Mouse (Mus musculus): ENCODE data around the gene Plod1. TPM values are rescaled to one million over a fixed set of nuclear protein-coding genes. Genes with fewer than 3 reads are reported as not detected.
"Not testable (repeated sequence)": the region's sequence is repeated elsewhere in the genome, so short reads cannot be mapped to it uniquely, and the experiment has no call there.

The Plod1 gene
- polyA plus RNA-seq, 1 experiment from 2014 or later, result 35.2 TPM

DNA sequence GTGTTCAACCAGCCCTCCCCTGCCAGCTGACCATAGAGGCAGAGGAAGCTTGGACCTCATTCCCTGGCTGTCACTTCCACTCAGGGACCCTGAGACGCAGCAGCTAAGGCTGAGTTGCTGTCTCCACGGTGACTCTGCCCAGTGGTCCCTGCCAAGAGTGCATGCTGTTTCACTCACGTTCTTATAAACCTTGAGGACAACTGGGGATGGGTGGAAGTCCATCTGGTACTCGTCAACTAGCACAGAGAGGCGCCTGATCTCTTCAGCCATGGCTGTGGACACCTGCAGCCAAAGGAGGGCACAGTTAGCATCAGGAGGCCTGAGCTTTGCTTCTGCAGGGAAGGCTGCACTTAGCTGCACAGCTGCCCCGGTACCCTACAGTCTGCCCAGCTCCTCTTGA is 53.5 kb downstream of the Plod1 start:
- H3K9me3 ChIP-seq, result no peaks in the 10 kb centered on the region
- H3K9ac ChIP-seq, result no peak overlapping the region
- H3K4me1 ChIP-seq (replicated peaks), result no peaks in the 10 kb centered on the region
- H3K4me3 ChIP-seq, result no peak overlapping the region
- ATAC-seq (ENCODE audit: low read depth), result no peak
- 86% methylated on average over 6 of the region's 6 CpGs for WGBS
- no peak overlapping the region for H3K4me2 ChIP-seq
- H3K27me3 ChIP-seq, result no peaks in the 10 kb centered on the region
- H3K36me3 ChIP-seq, result peaks cover 96% of the 10 kb centered on the region
- H3K27ac ChIP-seq (replicated peaks), result no peak overlapping the region

DNA sequence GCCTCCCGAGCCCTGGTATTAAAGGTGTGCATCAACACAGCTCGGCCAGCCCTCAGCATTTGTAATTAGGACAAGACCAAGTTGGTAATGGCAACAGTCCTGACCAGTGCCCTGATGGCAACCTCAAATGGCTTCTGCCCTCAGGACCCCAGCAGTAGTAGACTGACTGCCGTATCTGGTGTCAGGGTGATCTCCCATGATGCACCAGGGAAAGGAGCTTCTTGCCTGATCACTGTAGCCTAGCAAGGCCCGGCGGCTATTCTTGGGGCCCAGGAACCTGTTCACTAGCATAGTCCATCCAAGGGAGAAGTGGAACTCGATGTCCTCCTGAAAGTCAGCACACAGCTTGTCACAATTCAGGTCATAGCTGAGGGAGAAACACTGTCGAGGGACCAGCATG is 54.8 kb downstream of the Plod1 start:
- H3K9me3 ChIP-seq, result no peaks in the 10 kb centered on the region
- H3K4me3 ChIP-seq, result no peak overlapping the region
- no peak for ATAC-seq (ENCODE audit: low read depth)
- 94% methylated on average over 7 of the region's 7 CpGs for WGBS
- no peak overlapping the region for H3K27ac ChIP-seq (replicated peaks)
- H3K27me3 ChIP-seq, result no peaks in the 10 kb centered on the region
- H3K4me1 ChIP-seq (replicated peaks), result no peaks in the 10 kb centered on the region
- H3K36me3 ChIP-seq, result peaks cover 95% of the 10 kb centered on the region
- no peak overlapping the region for H3K9ac ChIP-seq
- H3K4me2 ChIP-seq, result no peak overlapping the region

GRCm38 (mm10) chr4:147879865-147880264 is 56.7 kb downstream of the Plod1 start:
- Histone ChIP-seq H3K9me3 (no peaks in the 10 kb centered on the region), H3K36me3 (peaks cover 95% of the 10 kb centered on the region), H3K9ac (no peak overlapping the region), H3K27me3 (no peaks in the 10 kb centered on the region), H3K4me1 (replicated peaks) (no peaks in the 10 kb centered on the region), H3K27ac (replicated peaks) (no peak overlapping the region), H3K4me3 (no peak overlapping the region), H3K4me2 (no peak overlapping the region)
- ATAC-seq (ENCODE audit: low read depth), result no peak
- WGBS, result 59% methylated on average over 5 of the region's 5 CpGs

- Histone ChIP-seq H3K9ac (no peak overlapping the region), H3K27me3 (no peaks in the 10 kb centered on the region), H3K4me3 (no peak overlapping the region), H3K9me3 (no peaks in the 10 kb centered on the region), H3K4me2 (no peak overlapping the region), H3K27ac (replicated peaks) (no peak overlapping the region), H3K4me1 (replicated peaks) (no peaks in the 10 kb centered on the region), H3K36me3 (peaks cover 96% of the 10 kb centered on the region)
- ATAC-seq (ENCODE audit: low read depth), result no peak
- WGBS, result 72% methylated on average over 2 of the region's 2 CpGs
Measured at GRCm38 (mm10) chr4:147879456-147879855, 57.1 kb downstream of the Plod1 start.

DNA sequence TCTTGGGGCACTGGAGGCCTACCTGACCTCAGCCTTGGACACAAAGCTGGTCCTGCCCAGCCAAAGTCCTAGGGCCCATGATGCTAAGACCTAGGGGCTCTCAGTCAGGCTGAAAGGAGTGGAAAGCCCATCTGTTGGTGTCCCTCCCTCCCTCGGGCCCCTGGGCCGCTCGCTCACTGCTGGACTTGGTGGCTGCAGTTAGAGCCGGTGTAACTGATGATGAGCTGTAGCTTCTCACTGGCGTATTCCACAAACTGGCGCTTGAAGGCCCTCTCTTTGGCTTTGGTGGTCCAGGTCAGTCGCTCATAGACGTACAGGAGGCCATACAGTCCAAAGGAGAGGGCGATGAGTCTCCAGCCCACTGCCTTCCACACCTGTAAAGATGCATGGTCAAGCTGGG is 58.0 kb downstream of the Plod1 start:
- Histone ChIP-seq H3K4me3 (no peak overlapping the region), H3K27ac (replicated peaks) (no peak overlapping the region), H3K9ac (no peak overlapping the region), H3K4me2 (no peak overlapping the region), H3K4me1 (replicated peaks) (no peaks in the 10 kb centered on the region), H3K27me3 (no peaks in the 10 kb centered on the region), H3K36me3 (peaks cover 96% of the 10 kb centered on the region), H3K9me3 (no peaks in the 10 kb centered on the region)
- ATAC-seq (ENCODE audit: low read depth), result no peak
- WGBS, result 93% methylated on average over 9 of the region's 9 CpGs

GRCm38 (mm10) chr4:147875852-147876575 is 60.6 kb downstream of the Plod1 start:
- 87% methylated on average over 4 of the region's 4 CpGs for WGBS
- Histone ChIP-seq H3K4me2 (no peak overlapping the region), H3K9ac (no peak overlapping the region)

GRCm38 (mm10) chr4:147869238-147869637 is 67.3 kb downstream of the Plod1 start:
- H3K27me3 ChIP-seq, result no peaks in the 10 kb centered on the region
- H3K9me3 ChIP-seq, result no peaks in the 10 kb centered on the region
- peak overlapping the region; percentile 29; the same call in 1 of the 2 replicates for H3K27ac ChIP-seq (replicated peaks)
- H3K4me3 ChIP-seq, result peak overlapping the region; percentile 70
- H3K9ac ChIP-seq, result peak overlapping the region; percentile 66
- no peak for ATAC-seq (ENCODE audit: low read depth)
- peaks cover 26% of the 10 kb centered on the region for H3K4me1 ChIP-seq (replicated peaks)
- WGBS, result 12% methylated on average over 5 of the region's 5 CpGs
- H3K4me2 ChIP-seq, result peak overlapping the region; percentile 92
- peaks cover 50% of the 10 kb centered on the region for H3K36me3 ChIP-seq

More at GRCm38 (mm10) chr4:147875852-147876575, 60.6 kb downstream of the Plod1 start:
- no peak overlapping the region for H3K27ac ChIP-seq (replicated peaks)
- H3K36me3 ChIP-seq, result peaks cover 94% of the 10 kb centered on the region
- ATAC-seq (ENCODE audit: low read depth), result no peak
- no peaks in the 10 kb centered on the region for H3K9me3 ChIP-seq
- H3K4me3 ChIP-seq, result no peak overlapping the region
- no peaks in the 10 kb centered on the region for H3K4me1 ChIP-seq (replicated peaks)
- no peaks in the 10 kb centered on the region for H3K27me3 ChIP-seq

DNA sequence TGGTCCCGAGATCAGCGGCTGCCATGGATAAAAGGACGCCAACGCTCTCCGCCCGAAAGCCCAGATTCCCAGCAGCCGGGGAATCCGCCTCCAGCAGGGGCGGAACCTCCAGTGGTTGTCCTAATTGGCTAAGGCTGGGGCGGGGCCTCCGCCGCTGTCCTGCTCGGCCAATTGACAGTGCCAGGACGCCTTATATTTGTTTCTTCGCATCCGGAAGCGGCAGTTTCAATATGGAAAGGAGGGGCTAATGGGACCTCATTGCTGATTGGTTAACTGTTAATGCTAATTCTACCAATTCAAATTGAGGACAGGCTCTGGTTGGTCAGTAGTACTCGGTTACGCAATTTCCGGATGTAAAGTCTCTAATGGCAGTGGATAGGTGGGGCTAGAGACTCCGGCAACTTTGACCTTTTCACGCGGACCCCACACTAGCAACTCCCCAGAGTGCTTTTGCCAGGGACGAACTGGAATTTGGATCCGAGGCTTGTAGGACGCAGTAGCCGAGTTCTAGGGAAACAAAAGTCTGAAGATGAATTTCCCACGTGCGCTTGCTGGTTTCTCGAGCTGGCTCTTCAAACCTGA is 68.0 kb downstream of the Plod1 start, which contains the start of the genes Miip and Fv1:
Gene Miip (minus strand): TSS at position 367 of the 582 bp plus-strand sequence.
Gene Fv1 (plus strand): TSS at position 530 of the 582 bp plus-strand sequence.
- WGBS, result under 1% methylated on average over 30 of the region's 30 CpGs
- Histone ChIP-seq H3K9me3 (no peaks in the 10 kb centered on the region), H3K27ac (replicated peaks) (peak within 1 kb of the TSS; percentile 85)

GRCm38 (mm10) chr4:147867563-147868449 is 68.8 kb downstream of the Plod1 start:
- H3K9ac ChIP-seq, result peak overlapping the region; percentile 80
- H3K4me2 ChIP-seq, result peak overlapping the region; percentile 71
- H3K36me3 ChIP-seq, result peaks cover 50% of the 10 kb centered on the region
- H3K27ac ChIP-seq (replicated peaks), result peak overlapping the region; percentile 85
- peak overlapping the region; percentile 70 for H3K4me3 ChIP-seq
- WGBS, result 4% methylated on average over 22 of the region's 22 CpGs
- H3K9me3 ChIP-seq, result no peaks in the 10 kb centered on the region
- no peaks in the 10 kb centered on the region for H3K27me3 ChIP-seq
- H3K4me1 ChIP-seq (replicated peaks), result peaks cover 26% of the 10 kb centered on the region
- ATAC-seq (ENCODE audit: low read depth), result peak; percentile 78; the same call in 1 of the 2 replicates

More for the DNA sequence above, 68.0 kb downstream of the Plod1 start, which contains the start of the genes Miip and Fv1:
- ATAC-seq (ENCODE audit: low read depth), result peak; percentile 98
- H3K9ac ChIP-seq, result peak within 1 kb of the TSS; percentile 80
- peak within 1 kb of the TSS; percentile 92 for H3K4me2 ChIP-seq
- peaks cover 26% of the 10 kb centered on the region for H3K4me1 ChIP-seq (replicated peaks)
- peak within 1 kb of the TSS; percentile 70 for H3K4me3 ChIP-seq
- no peaks in the 10 kb centered on the region for H3K27me3 ChIP-seq
- H3K36me3 ChIP-seq, result peaks cover 50% of the 10 kb centered on the region

- not testable (repeated sequence) for H3K9ac ChIP-seq; H3K4me3 ChIP-seq; ATAC-seq (ENCODE audit: low read depth); H3K27me3 ChIP-seq; H3K27ac ChIP-seq (replicated peaks); H3K9me3 ChIP-seq
- WGBS, result 39% methylated on average over 3 of the region's 3 CpGs
- peak overlapping the region; percentile 71; the same call in 1 of the 2 replicates for H3K4me2 ChIP-seq
- peaks cover 50% of the 10 kb centered on the region for H3K36me3 ChIP-seq
- peaks cover 26% of the 10 kb centered on the region for H3K4me1 ChIP-seq (replicated peaks)
Measured at GRCm38 (mm10) chr4:147866793-147867192, 69.8 kb downstream of the Plod1 start.

GRCm38 (mm10) chr4:147866056-147866455 is 70.5 kb downstream of the Plod1 start:
- WGBS, result 95% methylated on average over 9 of the region's 9 CpGs
- H3K4me1 ChIP-seq (replicated peaks), result peaks cover 26% of the 10 kb centered on the region
- no peak overlapping the region for H3K9ac ChIP-seq
- no peak overlapping the region for H3K4me3 ChIP-seq
- H3K9me3 ChIP-seq, result no peaks in the 10 kb centered on the region
- no peak overlapping the region for H3K4me2 ChIP-seq
- no peaks in the 10 kb centered on the region for H3K27me3 ChIP-seq
- H3K27ac ChIP-seq (replicated peaks), result no peak overlapping the region
- peaks cover 52% of the 10 kb centered on the region for H3K36me3 ChIP-seq
- ATAC-seq (ENCODE audit: low read depth), result no peak

GRCm38 (mm10) chr4:147865651-147866050 is 70.9 kb downstream of the Plod1 start:
- H3K27ac ChIP-seq (replicated peaks), result no peak overlapping the region
- peaks cover 54% of the 10 kb centered on the region for H3K36me3 ChIP-seq
- no peak overlapping the region for H3K4me2 ChIP-seq
- H3K27me3 ChIP-seq, result no peaks in the 10 kb centered on the region
- ATAC-seq (ENCODE audit: low read depth), result no peak
- H3K9me3 ChIP-seq, result no peaks in the 10 kb centered on the region
- no peak overlapping the region for H3K4me3 ChIP-seq
- 97% methylated on average over 6 of the region's 6 CpGs for WGBS
- peaks cover 25% of the 10 kb centered on the region for H3K4me1 ChIP-seq (replicated peaks)
- no peak overlapping the region for H3K9ac ChIP-seq

All from neural tube, embryonic 13.5 days (tissue).